Mouse (Mus musculus): ENCODE data around the gene Mtf2. TPM values are rescaled to one million over a fixed set of nuclear protein-coding genes. Genes with fewer than 3 reads are reported as not detected.
A peak's percentile ranks its signal among the peaks of the same experiment; 100 is the strongest.

The Mtf2 gene
- total and polyA plus RNA-seq, 2 experiments, result 4.3 to 9.8 TPM

DNA sequence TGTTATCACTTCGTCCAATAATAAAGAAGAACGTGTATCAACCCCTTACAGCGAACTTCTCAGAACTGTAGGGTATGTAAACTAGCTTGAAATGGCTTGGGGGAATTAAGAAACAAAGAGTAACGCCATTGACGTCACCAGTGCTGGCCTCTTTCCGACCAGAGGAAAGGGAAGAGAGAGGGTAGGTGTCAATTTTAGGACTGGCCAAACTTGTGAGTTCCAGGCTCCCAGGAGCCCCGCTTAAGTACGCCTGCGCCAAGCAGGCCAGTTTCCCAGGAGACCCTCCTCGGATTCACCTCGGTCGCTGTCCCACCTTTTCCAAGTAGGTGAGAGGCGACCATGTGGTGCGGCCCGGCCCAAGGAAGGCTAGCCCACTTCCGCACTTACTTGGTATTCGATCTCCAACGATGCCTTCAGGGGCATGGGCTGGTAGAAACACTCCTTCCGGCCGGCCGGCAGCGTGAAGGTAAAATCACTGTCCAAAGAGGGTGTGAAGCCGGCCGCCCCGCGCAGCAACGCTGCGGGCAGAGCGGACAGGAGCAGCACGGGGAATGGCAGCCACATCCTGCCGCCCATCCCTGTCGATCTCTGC is 66.5 kb downstream of the Mtf2 start:
- H3K9ac ChIP-seq (ENCODE audit: low read depth, low read length), result peak overlapping the region; percentile 95
- WGBS, result under 1% methylated on average over 32 of the region's 32 CpGs
- TF ChIP-seq POLR2A (IDR thresholded peaks at IDR 0.05; ENCODE audit: extremely low read depth, insufficient read depth, low read length), result no peak
- no peak for TF ChIP-seq CTCF (IDR thresholded peaks at IDR 0.05; ENCODE audit: low read depth, low read length)
- peak; percentile 91 for DNase-seq (ENCODE audit: extremely low read depth, low read depth, low spot score)
- H3K27me3 ChIP-seq (ENCODE audit: control insufficient read depth, insufficient read depth, low read length), result no peaks in the 10 kb centered on the region
- peak overlapping the region; percentile 91 for H3K4me3 ChIP-seq (ENCODE audit: insufficient read depth, low read depth, low read length)
- H3K27ac ChIP-seq (replicated peaks; ENCODE audit: insufficient read depth, low read depth, low read length), result peak overlapping the region; percentile 91
- H3K4me1 ChIP-seq (ENCODE audit: control insufficient read depth, insufficient read depth, low read length), result peaks cover 7% of the 10 kb centered on the region
- H3K36me3 ChIP-seq (ENCODE audit: control insufficient read depth, insufficient read depth, low read length), result peaks cover 19% of the 10 kb centered on the region
- H3K79me2 ChIP-seq (ENCODE audit: control insufficient read depth, insufficient read depth, low read length), result peaks cover 3% of the 10 kb centered on the region; the same call in 1 of the 2 replicates

GRCm38 (mm10) chr5:108132441-108133243 is 67.2 kb downstream of the Mtf2 start, which contains the start of the genes Tmed5 and Ccdc18:
Gene Tmed5 (minus strand): TSS chr5:108132620.
Gene Ccdc18 (plus strand): TSS chr5:108132875.
- TF ChIP-seq POLR2A (IDR thresholded peaks at IDR 0.05; ENCODE audit: extremely low read depth, insufficient read depth, low read length) (peak; percentile 88), CTCF (IDR thresholded peaks at IDR 0.05; ENCODE audit: low read depth, low read length) (0 out of 2 replicates have a peak, but pooled peaks have one; percentile 12)
- peak within 1 kb of the TSS; percentile 91 for H3K4me3 ChIP-seq (ENCODE audit: insufficient read depth, low read depth, low read length)
- peaks cover 3% of the 10 kb centered on the region; the same call in 1 of the 2 replicates for H3K79me2 ChIP-seq (ENCODE audit: control insufficient read depth, insufficient read depth, low read length)
- H3K27ac ChIP-seq (replicated peaks; ENCODE audit: insufficient read depth, low read depth, low read length), result peak within 1 kb of the TSS; percentile 91
- peaks cover 18% of the 10 kb centered on the region for H3K36me3 ChIP-seq (ENCODE audit: control insufficient read depth, insufficient read depth, low read length)
- no peaks in the 10 kb centered on the region for H3K27me3 ChIP-seq (ENCODE audit: control insufficient read depth, insufficient read depth, low read length)
- peak; percentile 96 for DNase-seq (ENCODE audit: extremely low read depth, low read depth, low spot score)
- under 1% methylated on average over 65 of the region's 65 CpGs for WGBS
- peak within 1 kb of the TSS; percentile 95 for H3K9ac ChIP-seq (ENCODE audit: low read depth, low read length)
- H3K4me1 ChIP-seq (ENCODE audit: control insufficient read depth, insufficient read depth, low read length), result peaks cover 7% of the 10 kb centered on the region

DNA sequence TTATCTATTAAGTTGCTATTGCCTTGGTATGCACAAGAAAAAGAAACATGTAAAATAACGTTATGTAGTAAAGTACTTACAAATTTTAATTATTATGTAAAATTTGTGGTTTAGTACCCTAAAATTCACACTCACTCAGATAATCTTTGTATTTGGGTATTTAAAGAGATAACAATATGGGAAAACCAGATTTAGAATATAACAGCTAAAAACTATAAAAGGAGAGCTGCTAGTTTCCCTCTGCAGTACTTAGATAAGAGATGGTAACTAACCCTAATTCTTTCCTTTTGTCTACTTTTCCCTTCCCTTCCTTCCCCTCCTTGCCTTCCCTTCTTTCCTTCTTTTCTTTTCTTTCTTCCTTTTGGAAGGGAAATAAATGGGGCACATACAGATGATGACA is 87.1 kb downstream of the Mtf2 start:
- no peak for TF ChIP-seq POLR2A (IDR thresholded peaks at IDR 0.05; ENCODE audit: extremely low read depth, insufficient read depth, low read length)
- TF ChIP-seq CTCF (IDR thresholded peaks at IDR 0.05; ENCODE audit: low read depth, low read length), result no peak
- WGBS, result 93% methylated on average over 1 of the region's 1 CpGs
- Histone ChIP-seq H3K4me3 (ENCODE audit: insufficient read depth, low read depth, low read length) (no peak overlapping the region), H3K27ac (replicated peaks; ENCODE audit: insufficient read depth, low read depth, low read length) (no peak overlapping the region), H3K9ac (ENCODE audit: low read depth, low read length) (no peak overlapping the region), H3K36me3 (ENCODE audit: control insufficient read depth, insufficient read depth, low read length) (no peaks in the 10 kb centered on the region), H3K4me1 (ENCODE audit: control insufficient read depth, insufficient read depth, low read length) (no peaks in the 10 kb centered on the region), H3K27me3 (ENCODE audit: control insufficient read depth, insufficient read depth, low read length) (no peaks in the 10 kb centered on the region), H3K79me2 (ENCODE audit: control insufficient read depth, insufficient read depth, low read length) (no peaks in the 10 kb centered on the region)
- DNase-seq (ENCODE audit: extremely low read depth, low read depth, low spot score), result no peak

Other genes with a start within 250 kb of the Mtf2 start
- not detected in 2 replicates for gene Ube2d2b, start 235.6 kb upstream of the Mtf2 start, total RNA-seq (2014; rRNA removed)
- gene Ube2d2b, start 235.6 kb upstream of the Mtf2 start, polyA plus RNA-seq (2012; rRNA removed), result not detected in 2 replicates
- gene Evi5, start 190.6 kb upstream of the Mtf2 start, total RNA-seq (2014; rRNA removed), result 118 and 136 TPM in 2 replicates
- gene Evi5, start 190.6 kb upstream of the Mtf2 start, polyA plus RNA-seq (2012; rRNA removed), result 29.0 and 35.1 TPM in 2 replicates
- 103 and 148 TPM in 2 replicates for gene Rpl5, start 165.2 kb upstream of the Mtf2 start, total RNA-seq (2014; rRNA removed)
- 5.9 and 12.7 TPM in 2 replicates for gene Rpl5, start 165.2 kb upstream of the Mtf2 start, polyA plus RNA-seq (2012; rRNA removed)
- gene Fam69a, start 78.6 kb upstream of the Mtf2 start, total RNA-seq (2014; rRNA removed), result 3.9 and 5.3 TPM in 2 replicates
- 0.97 and 1.4 TPM in 2 replicates for gene Fam69a, start 78.6 kb upstream of the Mtf2 start, polyA plus RNA-seq (2012; rRNA removed)
- 86.8 and 109 TPM in 2 replicates for gene Tmed5, start 66.9 kb downstream of the Mtf2 start, total RNA-seq (2014; rRNA removed)
- 104 and 106 TPM in 2 replicates for gene Tmed5, start 66.9 kb downstream of the Mtf2 start, polyA plus RNA-seq (2012; rRNA removed)
- gene Ccdc18, start 67.2 kb downstream of the Mtf2 start, total RNA-seq (2014; rRNA removed), result 0.18 and 0.87 TPM in 2 replicates
- gene Ccdc18, start 67.2 kb downstream of the Mtf2 start, polyA plus RNA-seq (2012; rRNA removed), result 0.06 TPM in 1 of 2 replicates, not detected in the other
- 11.3 and 13.0 TPM in 2 replicates for gene Dr1, start 203.2 kb downstream of the Mtf2 start, total RNA-seq (2014; rRNA removed)
- 9.6 and 9.8 TPM in 2 replicates for gene Dr1, start 203.2 kb downstream of the Mtf2 start, polyA plus RNA-seq (2012; rRNA removed)
- gene Pigg, start 246.9 kb downstream of the Mtf2 start, total RNA-seq (2014; rRNA removed), result 10.8 and 11.7 TPM in 2 replicates
- 4.9 and 5.6 TPM in 2 replicates for gene Pigg, start 246.9 kb downstream of the Mtf2 start, polyA plus RNA-seq (2012; rRNA removed)

Measured in liver, adult 2 months (tissue).